Mouse (Mus musculus) intestine, postnatal 0 days (tissue): ENCODE measurements around the gene Dph2. TPM values are rescaled to one million over a fixed set of nuclear protein-coding genes. Genes with fewer than 3 reads are reported as not detected.

ENCODE experiments used
- ATAC-seq: fragments of 200-750 bp; cut with Nextera tagmentation; 2 replicates; pipeline ENCODE4 v1.8.0; 2017; ENCODE audit warnings: mild to moderate bottlenecking, moderate TSS enrichment, moderate library complexity
- H3K27ac ChIP-seq: fragments of 300-500 bp; sonication (generic); 2 replicates; pipeline ENCODE4 v1.5.1; 2014; ENCODE audit warnings: mild to moderate bottlenecking, low read depth, low read length, moderate library complexity
- H3K27me3 ChIP-seq: fragments of 300-500 bp; sonication (generic); replicated peaks from 2 replicates; pipeline ENCODE4 v1.6.1; 2014; ENCODE audit warnings: low read length, mixed read lengths; ENCODE audit not compliant: control insufficient read depth, insufficient read depth
- H3K36me3 ChIP-seq: fragments of 300-500 bp; sonication (generic); 2 replicates; pipeline ENCODE4 v1.6.1; 2014; ENCODE audit warnings: mild to moderate bottlenecking, moderate library complexity; ENCODE audit not compliant: control insufficient read depth, insufficient read depth
- H3K4me1 ChIP-seq: fragments of 300-500 bp; sonication (generic); replicated peaks from 2 replicates; pipeline ENCODE4 v1.6.1; 2014; ENCODE audit warnings: antibody characterized with exemption, low read length, mixed read lengths; ENCODE audit not compliant: control insufficient read depth, insufficient read depth
- H3K4me2 ChIP-seq: fragments of 300-500 bp; sonication (generic); replicated peaks from 2 replicates; pipeline ENCODE4 v1.6.1; 2014; ENCODE audit warnings: low read depth, mild to moderate bottlenecking, moderate library complexity
- H3K4me3 ChIP-seq: fragments of 300-500 bp; sonication (generic); 2 replicates; pipeline ENCODE4 v1.5.1; 2014; ENCODE audit warnings: low read depth, low read length
- H3K9ac ChIP-seq: fragments of 300-500 bp; sonication (generic); 2 replicates; pipeline ENCODE4 v1.6.1; 2014; ENCODE audit warnings: mild to moderate bottlenecking, low read depth, low read length
- H3K9me3 ChIP-seq: fragments of 300-500 bp; sonication (generic); 2 replicates; pipeline ENCODE4 v1.6.1; 2016; ENCODE audit warnings: mixed run types; ENCODE audit not compliant: control insufficient read depth
- CTCF ChIP-seq: sonication (generic); IDR thresholded peaks from 2 replicates; pipeline ENCODE4 v1.5.1; 2016; ENCODE audit warnings: low read depth, mild to moderate bottlenecking, control low read depth, antibody characterized with exemption, moderate library complexity
- WGBS: fragments of 180-500 bp; shearing (Covaris S2); extraction: QIAGEN DNeasy Blood & Tissue Kit; methylation state at CpG from one replicate; pipeline ENCODE4 v1.1.7; 2014; 5-methylcytosine and 5-hydroxymethylcytosine counted together
- polyA plus RNA-seq: library from polyadenylated mRNA; unstranded; fragments of >200 nt; fragmentation: Nextera tagmentation; extraction: Ambion mirVana; gene quantifications from 2 replicates; pipeline ENCODE4 v1.2.1, GENCODE M21; 2015

The Dph2 gene
- polyA plus RNA-seq, 1 experiment from 2014 or later = 5.5 TPM

DNA sequence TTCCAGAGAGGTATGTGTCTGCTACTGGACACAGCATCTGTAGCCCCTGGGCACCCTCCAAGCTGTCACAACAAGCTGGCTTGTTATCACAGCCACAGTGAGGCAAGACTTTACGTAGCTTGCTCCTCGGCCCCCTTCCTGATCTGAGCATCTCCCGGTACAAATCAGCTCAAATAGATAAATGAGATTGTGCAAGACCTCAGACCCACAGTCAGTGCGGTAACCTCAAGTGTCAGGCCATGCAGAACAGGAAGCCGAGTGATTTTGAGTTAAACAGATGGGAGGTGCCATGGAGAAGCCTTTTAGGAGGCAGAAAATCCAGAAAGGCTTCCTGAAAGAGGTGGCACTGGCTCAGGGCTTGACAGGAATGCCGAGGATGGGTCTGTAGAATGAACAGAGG is 24.8 kb downstream of the Dph2 start:
- H3K4me1 ChIP-seq = no peaks in the 10 kb centered on the region
- no peak for ATAC-seq
- no peak for TF ChIP-seq CTCF
- no peak overlapping the region for H3K27ac ChIP-seq
- H3K9me3 ChIP-seq = no peaks in the 10 kb centered on the region
- WGBS = 69% methylated on average over 6 of the region's 6 CpGs
- no peak overlapping the region for H3K9ac ChIP-seq
- no peak overlapping the region for H3K4me2 ChIP-seq
- H3K36me3 ChIP-seq = peaks cover 4% of the 10 kb centered on the region; the same call in 1 of the 2 replicates
- H3K27me3 ChIP-seq = no peaks in the 10 kb centered on the region; the same call in 1 of the 2 replicates
- H3K4me3 ChIP-seq = no peak overlapping the region

DNA sequence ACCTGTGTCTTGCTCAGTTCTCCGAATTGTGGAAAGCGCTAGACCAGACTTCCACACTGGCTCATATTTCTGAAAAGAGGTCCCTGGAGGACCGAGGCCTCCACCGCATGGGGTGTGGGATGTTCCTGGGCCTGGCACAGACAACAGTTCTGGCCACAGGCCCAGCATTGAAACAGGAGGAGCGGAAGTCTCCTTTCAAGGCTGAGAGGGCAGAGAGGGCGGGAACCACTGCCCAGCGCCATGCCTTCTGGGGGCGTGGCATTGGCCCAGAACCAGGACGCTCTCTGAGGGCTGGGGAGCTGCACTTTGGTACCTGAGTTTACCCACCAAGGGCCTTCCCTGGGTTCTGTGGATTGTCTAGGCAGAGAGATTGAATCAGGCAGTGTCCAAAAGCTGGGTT is 25.7 kb downstream of the Dph2 start:
- H3K36me3 ChIP-seq = peaks cover 4% of the 10 kb centered on the region; the same call in 1 of the 2 replicates
- no peaks in the 10 kb centered on the region for H3K4me1 ChIP-seq
- whole genome bisulfite sequencing = 57% methylated on average over 9 of the region's 9 CpGs
- no peaks in the 10 kb centered on the region for H3K9me3 ChIP-seq
- H3K9ac ChIP-seq = no peak overlapping the region
- no peak overlapping the region for H3K4me3 ChIP-seq
- no peak overlapping the region for H3K4me2 ChIP-seq
- 0 out of 2 replicates have a peak, but pooled peaks have one; percentile 23 for ATAC-seq
- H3K27ac ChIP-seq = no peak overlapping the region
- no peaks in the 10 kb centered on the region; the same call in 1 of the 2 replicates for H3K27me3 ChIP-seq
- TF ChIP-seq CTCF = no peak

DNA sequence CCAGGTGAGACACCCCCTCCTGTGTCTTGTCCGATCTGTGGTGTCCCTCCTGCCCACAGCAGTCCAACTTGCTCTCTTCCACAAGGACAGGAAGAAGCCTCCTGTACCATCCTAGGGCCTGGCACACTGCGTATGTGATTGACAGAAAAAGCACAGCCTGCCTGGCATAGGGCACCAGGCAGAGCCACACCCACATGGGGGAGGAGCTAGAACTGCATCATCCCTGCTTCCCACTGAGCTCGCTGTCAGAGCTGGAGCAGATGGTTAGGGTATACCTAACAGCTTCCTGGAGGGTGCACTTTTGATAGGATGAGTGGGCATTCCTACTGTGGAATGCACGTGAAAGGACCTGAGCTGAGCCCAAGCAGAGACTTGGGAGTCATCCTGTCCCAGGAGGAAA is 29.0 kb downstream of the Dph2 start:
- no peaks in the 10 kb centered on the region for H3K9me3 ChIP-seq
- H3K27ac ChIP-seq = no peak overlapping the region
- H3K9ac ChIP-seq = no peak overlapping the region
- 68% methylated on average over 4 of the region's 4 CpGs for WGBS
- H3K4me1 ChIP-seq = 0 out of 2 replicates have a peak, but pooled peaks cover 5% of the 10 kb centered on the region
- H3K27me3 ChIP-seq = no peaks in the 10 kb centered on the region; the same call in 1 of the 2 replicates
- H3K4me2 ChIP-seq = no peak overlapping the region
- H3K4me3 ChIP-seq = no peak overlapping the region
- TF ChIP-seq CTCF = no peak
- H3K36me3 ChIP-seq = peaks cover 4% of the 10 kb centered on the region; the same call in 1 of the 2 replicates
- ATAC-seq = no peak

DNA sequence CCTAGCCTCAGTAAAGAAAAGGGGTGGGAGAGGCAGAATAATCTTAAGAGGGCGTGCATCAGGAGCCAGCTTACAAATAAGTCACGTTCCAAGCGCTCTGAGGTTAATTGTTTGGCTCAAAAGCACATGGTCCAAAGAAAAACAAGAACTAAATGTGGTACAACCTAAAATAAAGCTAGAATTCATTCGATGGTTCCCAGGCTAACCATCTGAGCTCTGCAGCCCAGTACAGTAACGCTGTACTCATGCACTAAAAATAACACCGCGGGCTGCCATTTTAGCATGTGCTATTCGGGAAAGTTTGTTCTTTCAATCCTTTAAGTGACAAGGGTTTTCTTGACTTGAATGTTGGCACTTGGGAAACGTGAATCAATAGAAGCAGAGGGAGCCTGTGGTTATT is 31.3 kb downstream of the Dph2 start:
- no peak overlapping the region for H3K4me3 ChIP-seq
- no peak for ATAC-seq
- H3K9me3 ChIP-seq = no peaks in the 10 kb centered on the region
- H3K4me1 ChIP-seq = 0 out of 2 replicates have a peak, but pooled peaks cover 5% of the 10 kb centered on the region
- peaks cover 12% of the 10 kb centered on the region; the same call in 1 of the 2 replicates for H3K36me3 ChIP-seq
- 83% methylated on average over 9 of the region's 9 CpGs for WGBS
- TF ChIP-seq CTCF = no peak
- H3K4me2 ChIP-seq = no peak overlapping the region
- no peak overlapping the region for H3K9ac ChIP-seq
- H3K27me3 ChIP-seq = no peaks in the 10 kb centered on the region
- H3K27ac ChIP-seq = no peak overlapping the region

DNA sequence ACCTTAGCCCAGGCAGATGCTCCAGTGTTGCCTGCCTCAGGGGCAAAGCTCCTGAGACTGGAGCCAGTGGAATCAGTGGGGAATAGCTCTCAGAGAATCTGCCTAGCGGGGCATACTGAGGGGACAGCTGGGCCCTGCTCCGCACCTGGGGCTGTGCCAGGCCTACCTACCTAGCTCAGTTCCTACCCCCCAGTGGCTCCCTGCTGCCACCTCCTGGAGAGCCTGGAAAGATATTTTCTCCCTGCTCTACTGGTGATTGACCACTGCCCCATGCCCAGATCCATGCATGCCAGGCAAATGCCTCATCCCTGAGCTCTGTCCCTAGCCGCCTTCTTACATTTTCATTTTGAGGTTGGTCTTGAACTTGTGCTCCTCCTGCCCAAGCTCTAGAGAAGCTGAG is 33.0 kb downstream of the Dph2 start:
- no peaks in the 10 kb centered on the region for H3K9me3 ChIP-seq
- no peak overlapping the region for H3K27ac ChIP-seq
- no peak overlapping the region for H3K4me3 ChIP-seq
- peaks cover 8% of the 10 kb centered on the region; the same call in 1 of the 2 replicates for H3K36me3 ChIP-seq
- 73% methylated on average over 3 of the region's 3 CpGs for WGBS
- 0 out of 2 replicates have a peak, but pooled peaks cover 5% of the 10 kb centered on the region for H3K4me1 ChIP-seq
- no peak overlapping the region for H3K4me2 ChIP-seq
- H3K27me3 ChIP-seq = no peaks in the 10 kb centered on the region
- ATAC-seq = peak; percentile 50; the same call in 1 of the 2 replicates
- H3K9ac ChIP-seq = no peak overlapping the region
- TF ChIP-seq CTCF = peak; percentile 85

DNA sequence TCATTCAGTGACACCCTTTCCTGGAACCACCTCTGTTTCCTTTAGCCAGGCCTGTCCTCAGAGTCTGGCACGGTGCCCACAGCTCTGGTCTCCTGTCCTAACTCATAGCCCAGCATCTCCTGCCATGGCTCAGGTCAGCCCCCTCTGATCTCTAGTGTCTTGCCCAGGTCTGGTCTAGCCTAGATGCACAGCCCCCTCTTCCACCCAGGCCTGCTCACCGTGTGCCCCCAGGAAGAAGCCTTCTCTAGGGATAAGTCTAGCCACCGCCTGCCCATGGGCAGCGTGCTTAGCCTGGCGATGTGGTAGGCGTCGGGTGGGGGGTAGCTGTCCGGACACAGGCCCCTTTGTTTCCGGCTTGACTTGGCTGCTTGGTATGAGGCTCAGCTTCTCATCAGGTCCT is 36.7 kb downstream of the Dph2 start:
- H3K9me3 ChIP-seq = no peaks in the 10 kb centered on the region
- H3K27me3 ChIP-seq = no peaks in the 10 kb centered on the region
- TF ChIP-seq CTCF = no peak
- H3K4me2 ChIP-seq = no peak overlapping the region
- 0 out of 2 replicates have a peak, but pooled peaks cover 3% of the 10 kb centered on the region for H3K4me1 ChIP-seq
- WGBS = 88% methylated on average over 9 of the region's 9 CpGs
- no peak for ATAC-seq
- H3K27ac ChIP-seq = no peak overlapping the region
- no peak overlapping the region for H3K9ac ChIP-seq
- H3K36me3 ChIP-seq = peaks cover 8% of the 10 kb centered on the region; the same call in 1 of the 2 replicates
- no peak overlapping the region for H3K4me3 ChIP-seq
